Mouse (Mus musculus) midbrain, embryonic 11.5 days (tissue): ENCODE results near the gene Vasp. TPM values are rescaled to one million over a fixed set of nuclear protein-coding genes. Genes with fewer than 3 reads are reported as not detected.
A peak's percentile ranks its signal among the peaks of the same experiment; 100 is the strongest.

ENCODE experiments used
- ATAC-seq: fragments of 200-750 bp; cut with Nextera tagmentation; 2 replicates; pipeline ENCODE4 v1.8.0; 2017; ENCODE audit warnings: moderate TSS enrichment, moderate library complexity; ENCODE audit not compliant: low FRiP score
- DNase-seq: peaks from one replicate; pipeline ENCODE4 v3.0.0; 2015; ENCODE audit warnings: low spot score; ENCODE audit errors: missing footprints
- H3K27ac ChIP-seq: fragments of 300-500 bp; sonication (generic); 2 replicates; pipeline ENCODE4 v1.5.1; 2014; ENCODE audit warnings: low read depth, low read length
- H3K27me3 ChIP-seq: fragments of 300-500 bp; sonication (generic); 2 replicates; pipeline ENCODE4 v1.6.1; 2014; ENCODE audit warnings: mild to moderate bottlenecking, low read length, moderate library complexity, mixed read lengths; ENCODE audit not compliant: control insufficient read depth, insufficient read depth
- H3K36me3 ChIP-seq: fragments of 300-500 bp; sonication (generic); 2 replicates; pipeline ENCODE4 v1.6.1; 2014; ENCODE audit warnings: mild to moderate bottlenecking, low read length, moderate library complexity, mixed read lengths; ENCODE audit not compliant: control insufficient read depth, insufficient read depth
- H3K4me1 ChIP-seq: fragments of 300-500 bp; sonication (generic); 2 replicates; pipeline ENCODE4 v1.6.1; 2014; ENCODE audit warnings: low read length; ENCODE audit not compliant: control insufficient read depth, insufficient read depth
- H3K4me2 ChIP-seq: fragments of 300-500 bp; sonication (generic); 2 replicates; pipeline ENCODE4 v1.6.1; 2014; ENCODE audit warnings: mild to moderate bottlenecking, moderate library complexity
- H3K4me3 ChIP-seq: fragments of 300-500 bp; sonication (generic); 2 replicates; pipeline ENCODE4 v1.5.1; 2014; ENCODE audit warnings: low read depth, low read length
- H3K9ac ChIP-seq: fragments of 300-500 bp; sonication (generic); 2 replicates; pipeline ENCODE4 v1.6.1; 2014; ENCODE audit warnings: low read length
- H3K9me3 ChIP-seq: fragments of 300-500 bp; sonication (generic); 2 replicates; pipeline ENCODE4 v1.6.1; 2016; ENCODE audit warnings: low read length; ENCODE audit not compliant: control insufficient read depth
- WGBS: fragments of 180-500 bp; shearing (Covaris S2); extraction: QIAGEN DNeasy Blood & Tissue Kit; methylation state at CpG from one replicate; pipeline ENCODE4 v1.1.7; 2014; 5-methylcytosine and 5-hydroxymethylcytosine counted together
- polyA plus RNA-seq: library from polyadenylated mRNA; unstranded; fragments of >200 nt; fragmentation: Nextera tagmentation; extraction: Ambion mirVana; gene quantifications from 2 replicates; pipeline ENCODE4 v1.2.1, GENCODE M21; 2014

Vasp gene
- polyA plus RNA-seq, 1 experiment from 2014 or later: 46.0 TPM

DNA sequence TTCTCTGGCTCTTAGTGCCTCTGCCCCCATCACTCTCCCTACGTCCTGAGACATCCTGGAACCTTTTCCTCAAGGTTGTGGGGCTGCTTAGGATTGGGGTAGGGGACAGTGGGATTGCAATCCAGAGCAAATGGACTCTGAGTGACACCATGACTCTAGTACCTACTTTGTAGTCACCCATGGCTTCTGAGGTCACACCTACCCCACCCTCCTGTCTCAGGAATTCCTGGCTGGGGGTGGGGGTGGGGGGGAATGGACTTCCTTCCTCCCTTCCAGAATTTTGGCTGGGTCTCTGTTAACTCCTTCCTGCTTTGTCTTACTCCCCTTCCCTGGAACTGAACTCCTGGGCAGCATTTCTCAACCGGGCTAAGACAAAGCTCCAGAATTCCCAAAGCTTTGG is 58.2 kb downstream of the Vasp start:
- no peaks in the 10 kb centered on the region for H3K36me3 ChIP-seq
- ATAC-seq: no peak
- no peak overlapping the region for H3K4me2 ChIP-seq
- H3K27me3 ChIP-seq: peaks cover 2% of the 10 kb centered on the region; the same call in 1 of the 2 replicates
- 72% methylated on average over 2 of the region's 2 CpGs for WGBS
- H3K4me3 ChIP-seq: no peak overlapping the region
- no peak for DNase-seq
- no peak overlapping the region for H3K9ac ChIP-seq
- H3K27ac ChIP-seq: no peak overlapping the region
- H3K4me1 ChIP-seq: peaks cover 7% of the 10 kb centered on the region; the same call in 1 of the 2 replicates
- no peaks in the 10 kb centered on the region for H3K9me3 ChIP-seq

DNA sequence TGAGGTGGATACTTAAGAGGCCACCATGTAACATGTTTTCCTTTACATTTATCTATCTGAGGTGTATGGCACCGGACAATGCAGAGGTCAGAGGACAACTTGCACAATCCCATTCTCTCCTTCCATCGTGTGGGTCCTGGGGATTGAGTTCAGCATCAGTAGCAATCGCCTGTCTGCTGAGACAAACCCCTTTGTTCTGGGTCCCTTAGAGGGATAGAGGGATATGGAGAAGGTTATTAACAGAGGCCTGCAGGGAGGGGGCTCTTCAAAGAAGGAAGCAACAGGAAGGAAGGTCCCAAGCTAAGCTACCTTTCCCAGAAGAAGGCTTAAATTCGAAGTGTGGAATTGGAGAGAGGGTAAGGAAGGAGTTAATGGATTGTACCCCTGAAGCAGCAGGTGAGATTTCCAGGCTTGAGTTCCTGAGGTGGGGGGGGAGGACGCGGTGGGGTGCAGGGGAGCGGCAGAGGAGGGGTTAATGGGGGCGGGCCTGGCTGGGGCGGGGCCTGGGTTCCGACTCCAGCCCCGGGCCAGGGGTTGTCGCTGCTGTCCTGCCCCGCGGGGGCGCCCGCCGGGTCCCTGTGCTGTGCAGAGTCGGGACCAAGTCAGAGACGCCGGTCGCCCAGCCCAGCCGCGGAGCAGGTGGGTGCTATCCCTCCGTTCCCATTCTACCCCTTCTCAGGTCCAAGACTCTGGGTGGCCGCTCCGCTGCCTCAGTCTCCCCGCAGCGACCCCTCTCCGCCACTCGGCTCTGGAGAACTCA is 59.4 kb downstream of the Vasp start, which contains the start of gene Gpr4:
Gpr4 (plus strand) TSS at position 543 of the 760 bp plus-strand sequence.
- peak; percentile 86 for ATAC-seq
- H3K27ac ChIP-seq: no peak within 1 kb of the TSS

GRCm38 (mm10) chr7:19211041-19211675 is 60.5 kb downstream of the Vasp start:
- H3K9me3 ChIP-seq: no peaks in the 10 kb centered on the region
- H3K9ac ChIP-seq: no peak overlapping the region
- H3K4me2 ChIP-seq: no peak overlapping the region
- H3K36me3 ChIP-seq: no peaks in the 10 kb centered on the region
- no peak overlapping the region for H3K4me3 ChIP-seq
- ATAC-seq: no peak
- 39% methylated on average over 5 of the region's 5 CpGs for WGBS
- no peak overlapping the region for H3K27ac ChIP-seq
- peaks cover 7% of the 10 kb centered on the region; the same call in 1 of the 2 replicates for H3K4me1 ChIP-seq
- no peak for DNase-seq
- H3K27me3 ChIP-seq: peaks cover 2% of the 10 kb centered on the region; the same call in 1 of the 2 replicates

More for the DNA sequence above, 59.4 kb downstream of the Vasp start, which contains the start of gene Gpr4:
- 2% methylated on average over 30 of the region's 30 CpGs for WGBS
- peak; percentile 92 for DNase-seq
- H3K4me3 ChIP-seq: peak within 1 kb of the TSS; percentile 39
- peaks cover 7% of the 10 kb centered on the region; the same call in 1 of the 2 replicates for H3K4me1 ChIP-seq
- H3K27me3 ChIP-seq: peaks cover 2% of the 10 kb centered on the region; the same call in 1 of the 2 replicates
- H3K36me3 ChIP-seq: no peaks in the 10 kb centered on the region
- peak within 1 kb of the TSS; percentile 51 for H3K9ac ChIP-seq
- peak within 1 kb of the TSS; percentile 66 for H3K4me2 ChIP-seq
- H3K9me3 ChIP-seq: no peaks in the 10 kb centered on the region

DNA sequence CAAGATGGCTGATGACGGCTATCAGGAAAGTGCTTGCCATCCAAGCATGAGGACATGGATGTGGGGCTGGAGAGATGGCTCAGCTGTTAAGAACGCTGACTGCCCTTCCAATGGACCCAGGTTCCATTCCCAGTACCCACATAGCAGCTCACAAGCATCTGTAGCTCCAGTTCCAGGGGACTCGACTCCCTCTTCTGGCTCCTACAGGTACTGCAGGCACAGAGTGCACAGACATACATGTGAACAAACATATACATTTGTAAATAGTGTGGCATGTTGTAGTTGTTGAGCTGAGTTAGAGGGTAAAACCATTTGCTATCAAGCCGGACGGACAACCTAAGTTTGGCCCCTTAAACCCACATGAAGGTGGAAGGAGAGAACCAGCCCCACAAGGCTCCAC is 61.6 kb downstream of the Vasp start:
- Histone ChIP-seq H3K4me2 (no peak overlapping the region), H3K4me1 (peaks cover 7% of the 10 kb centered on the region; the same call in 1 of the 2 replicates), H3K9ac (no peak overlapping the region), H3K36me3 (no peaks in the 10 kb centered on the region), H3K27ac (no peak overlapping the region), H3K4me3 (no peak overlapping the region), H3K27me3 (peaks cover 2% of the 10 kb centered on the region; the same call in 1 of the 2 replicates), H3K9me3 (no peaks in the 10 kb centered on the region)
- DNase-seq: no peak
- 89% methylated on average over 5 of the region's 5 CpGs for WGBS
- ATAC-seq: no peak

DNA sequence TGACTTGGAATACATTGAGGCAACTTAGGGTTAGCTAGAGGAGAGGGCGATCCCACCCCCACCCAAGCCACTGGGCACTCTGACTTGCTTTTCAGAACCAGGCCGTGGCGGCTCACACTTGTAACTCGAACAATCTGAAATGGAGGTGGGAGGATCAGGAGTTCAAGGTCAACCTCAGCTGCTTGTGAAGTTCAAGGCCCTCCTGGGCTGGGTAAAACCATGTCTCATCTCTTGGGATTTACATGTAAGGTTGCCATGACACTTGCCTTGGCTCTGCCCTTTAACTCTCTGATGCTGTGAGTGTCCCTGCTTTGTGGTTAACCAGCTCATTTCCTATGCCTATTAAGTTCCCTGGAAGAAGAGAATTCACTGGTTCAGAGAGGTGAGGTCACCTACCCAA is 62.1 kb downstream of the Vasp start:
- no peak overlapping the region for H3K27ac ChIP-seq
- no peaks in the 10 kb centered on the region; the same call in 1 of the 2 replicates for H3K36me3 ChIP-seq
- ATAC-seq: no peak
- no peak overlapping the region for H3K9ac ChIP-seq
- peaks cover 2% of the 10 kb centered on the region; the same call in 1 of the 2 replicates for H3K27me3 ChIP-seq
- DNase-seq: no peak
- H3K4me1 ChIP-seq: peaks cover 7% of the 10 kb centered on the region; the same call in 1 of the 2 replicates
- H3K4me3 ChIP-seq: no peak overlapping the region
- H3K9me3 ChIP-seq: no peaks in the 10 kb centered on the region
- no peak overlapping the region for H3K4me2 ChIP-seq
- WGBS: 74% methylated on average over 4 of the region's 4 CpGs

GRCm38 (mm10) chr7:19208944-19209472 is 62.6 kb downstream of the Vasp start:
- no peak for ATAC-seq
- no peak overlapping the region for H3K27ac ChIP-seq
- no peak overlapping the region for H3K9ac ChIP-seq
- DNase-seq: peak; percentile 90
- H3K27me3 ChIP-seq: peaks cover 2% of the 10 kb centered on the region; the same call in 1 of the 2 replicates
- H3K9me3 ChIP-seq: no peaks in the 10 kb centered on the region
- no peak overlapping the region for H3K4me2 ChIP-seq
- WGBS: 54% methylated on average over 7 of the region's 7 CpGs
- H3K4me1 ChIP-seq: peaks cover 7% of the 10 kb centered on the region; the same call in 1 of the 2 replicates
- H3K36me3 ChIP-seq: peaks cover 4% of the 10 kb centered on the region
- no peak overlapping the region for H3K4me3 ChIP-seq

DNA sequence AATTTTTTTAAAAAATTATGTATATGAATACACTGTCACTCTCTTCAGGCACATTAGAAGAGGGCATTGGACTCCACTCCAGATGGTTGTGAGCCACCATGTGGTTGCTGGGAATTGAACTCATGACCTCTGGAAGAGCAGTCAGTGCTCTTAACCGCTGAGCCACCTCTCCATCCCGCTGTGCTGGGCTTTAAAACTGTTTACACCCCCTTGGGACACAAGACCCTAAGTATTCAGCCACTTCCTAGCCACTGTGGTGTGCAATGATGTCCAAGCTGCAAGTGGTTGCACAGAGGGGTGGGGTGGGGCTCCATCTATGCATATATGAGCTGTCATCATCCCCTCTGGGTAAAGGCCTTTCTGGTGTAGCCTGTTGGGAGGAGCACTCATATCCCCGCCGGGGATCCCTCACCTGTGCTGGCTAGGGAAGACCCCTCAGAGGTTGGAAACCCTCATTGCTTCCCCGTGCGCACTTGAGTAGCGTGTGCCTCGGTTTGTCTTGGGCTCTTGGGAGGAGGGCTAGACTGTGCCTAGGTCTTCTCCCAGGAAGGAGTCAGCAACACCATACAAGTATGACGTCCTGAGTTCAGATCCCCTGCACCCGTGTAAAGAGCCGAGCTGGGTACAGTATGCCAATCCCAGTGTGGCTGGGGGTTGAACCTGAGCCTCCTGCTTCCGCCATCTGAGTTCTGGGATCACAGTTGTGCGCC is 63.3 kb downstream of the Vasp start:
- Histone ChIP-seq H3K27me3 (peaks cover 2% of the 10 kb centered on the region; the same call in 1 of the 2 replicates), H3K4me3 (no peak overlapping the region), H3K36me3 (peaks cover 5% of the 10 kb centered on the region), H3K4me1 (peaks cover 7% of the 10 kb centered on the region; the same call in 1 of the 2 replicates), H3K4me2 (no peak overlapping the region), H3K9me3 (no peaks in the 10 kb centered on the region), H3K9ac (no peak overlapping the region), H3K27ac (no peak overlapping the region)
- DNase-seq (no peak), ATAC-seq (no peak)
- 82% methylated on average over 13 of the region's 13 CpGs for WGBS
